Mouse (Mus musculus) heart, adult 11 months (tissue): Measurements from ENCODE around the gene Prdx2.

Experiments used
- DNase-seq: peaks from one replicate; pipeline ENCODE4 v3.0.0; 2022

Prdx2 gene

GRCm38 (mm10) chr8:85013230-85013840 is 43.9 kb downstream of the Prdx2 start:
- DNase-seq: peak; percentile 94

- no peak for DNase-seq
These were observed 45.0 kb downstream of the Prdx2 start, which contains the start of gene Best2 for GRCm38 (mm10) chr8:85014431-85014830. Best2 (minus strand) TSS chr8:85014531.

GRCm38 (mm10) chr8:85016724-85017123 is 47.3 kb downstream of the Prdx2 start:
- DNase-seq: no peak

DNA sequence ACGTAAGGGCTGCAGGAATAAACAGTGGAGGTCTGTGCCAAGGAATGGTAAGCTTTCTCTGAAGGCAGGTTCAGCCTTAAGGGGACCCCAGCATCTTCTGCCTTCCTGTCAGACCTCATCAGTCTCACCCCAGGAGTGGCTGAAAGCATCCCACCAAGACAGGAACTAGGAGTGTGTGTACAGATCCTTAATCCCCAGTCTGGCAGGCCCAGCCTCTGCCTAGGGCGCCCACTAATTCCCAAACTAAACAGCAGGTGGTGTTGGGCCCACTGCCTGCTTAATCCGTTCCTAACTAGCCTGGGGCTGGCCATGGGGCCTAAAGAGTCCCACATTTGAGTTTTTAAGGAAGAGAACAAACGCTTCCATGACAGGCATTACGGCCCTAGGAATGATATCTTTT is 47.8 kb downstream of the Prdx2 start:
- no peak for DNase-seq

DNA sequence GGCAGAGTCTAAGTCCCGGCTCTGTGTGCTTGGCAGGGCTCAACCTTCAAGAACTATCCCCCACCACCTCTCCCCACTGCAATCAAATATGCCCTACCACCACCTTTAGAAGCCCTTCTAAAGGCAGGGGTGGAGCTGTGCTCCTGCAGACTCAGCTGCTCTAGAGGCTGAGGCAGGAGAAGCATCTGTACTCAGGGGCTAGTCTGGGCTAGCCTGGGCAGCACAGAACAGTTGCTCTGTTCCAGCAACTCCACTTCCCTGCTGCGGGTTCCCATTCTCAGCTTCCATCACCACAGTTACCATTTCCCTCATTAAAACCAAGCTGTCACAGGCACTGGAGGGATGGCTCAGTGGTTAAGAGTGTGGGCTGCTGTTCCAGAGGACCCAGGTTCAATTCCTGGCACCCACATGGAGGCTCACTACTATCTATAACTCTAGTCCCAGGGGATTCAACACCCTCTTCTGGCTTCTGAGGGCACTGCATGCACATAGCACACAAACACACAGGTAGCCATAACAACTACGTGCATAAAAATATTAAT is 52.2 kb downstream of the Prdx2 start:
- no peak for DNase-seq

- no peak for DNase-seq
These were observed 54.5 kb downstream of the Prdx2 start for GRCm38 (mm10) chr8:85023846-85024245.
